9 mouse cellular contexts compared by ENCODE assay signal in genomic region chr13:53236434-53237401, GRCm38 (mm10). TPM values are rescaled to one million over a fixed set of nuclear protein-coding genes. Genes with fewer than 3 reads are reported as not detected.
A peak's percentile ranks its signal among the peaks of the same experiment; 100 is the strongest.
DNase-seq lines count a peak whose midpoint lies in the region; ATAC-seq and TF ChIP-seq lines count a peak whose summit lies in the region.
"Had no signal": no experiment of that assay in that cellular context is flagged by ENCODE, and none has a peak within 500 bp of the region (broad histone marks: within the 10 kb centered on the region; RNA-seq: fewer than 3 reads in every experiment).

No protein-coding gene starts in this region.

- H3K9me3 ChIP-seq in hindbrain, embryonic 10.5 days: peaks cover 6% of the 10 kb centered on the region; the same call in 1 of the 2 replicates
- no peaks in the 10 kb centered on the region for H3K9me3 ChIP-seq in midbrain, postnatal 0 days (ENCODE audit: low read length)

- peaks cover 63% of the 10 kb centered on the region for H3K4me1 ChIP-seq in hindbrain, embryonic 10.5 days (replicated peaks)
- H3K4me1 ChIP-seq in midbrain, postnatal 0 days (ENCODE audit: insufficient read depth, low read length): no peaks in the 10 kb centered on the region

- no peak for ATAC-seq in midbrain, postnatal 0 days (ENCODE audit: low FRiP score)

- peak; percentile 54 for DNase-seq in heart, postnatal 4 days
- no peak for DNase-seq in heart, postnatal 25 days (ENCODE audit: low spot score)
- peak; percentile 71 for DNase-seq in embryo, embryonic 11 days
- peak; percentile 54 for DNase-seq in hindbrain, embryonic 10.5 days (ENCODE audit: low spot score)
- DNase-seq in midbrain, postnatal 0 days (ENCODE audit: low spot score): peak; percentile 76
- DNase-seq in spleen, postnatal 14 days (ENCODE audit: low spot score in 2 of 2): no peak
- DNase-seq in left cerebral cortex, postnatal 36 days (ENCODE audit: low spot score in 2 of 2): no peak
- DNase-seq in B cell, adult 2 months: no peak

- 20% methylated on average over 18 of the region's 18 CpGs for WGBS in hindbrain, embryonic 10.5 days
- WGBS in midbrain, postnatal 0 days: 53% methylated on average over 18 of the region's 18 CpGs

- H3K4me2 ChIP-seq in midbrain, postnatal 0 days (ENCODE audit: low read depth, low read length, poor library complexity, severe bottlenecking): no peak overlapping the region

- intact Hi-C loops in heart, postnatal 25 days (cut with DNase I): no loop called here
- intact Hi-C loops in left cerebral cortex, postnatal 36 days (cut with DNase I): no loop called here

- H3K36me3 ChIP-seq in hindbrain, embryonic 10.5 days: peaks cover 10% of the 10 kb centered on the region
- no peaks in the 10 kb centered on the region for H3K36me3 ChIP-seq in midbrain, postnatal 0 days (ENCODE audit: insufficient read depth, low read length)

- TF ChIP-seq CTCF in midbrain, postnatal 0 days (IDR thresholded peaks at IDR 0.05): no peak

- peaks cover 21% of the 10 kb centered on the region; the same call in 1 of the 2 replicates for H3K27me3 ChIP-seq in hindbrain, embryonic 10.5 days (ENCODE audit: insufficient read depth, poor library complexity, severe bottlenecking)
- H3K27me3 ChIP-seq in midbrain, postnatal 0 days (ENCODE audit: insufficient read depth, low read length): no peaks in the 10 kb centered on the region

- no peak overlapping the region for H3K4me3 ChIP-seq in hindbrain, embryonic 10.5 days
- H3K4me3 ChIP-seq in midbrain, postnatal 0 days (ENCODE audit: low read depth, low read length): no peak overlapping the region
- H3K4me3 ChIP-seq: erythroblast, embryonic 14.5 days had no signal

- H3K9ac ChIP-seq in midbrain, postnatal 0 days (replicated peaks; ENCODE audit: low read length, poor library complexity, severe bottlenecking): no peak overlapping the region

- H3K27ac ChIP-seq in hindbrain, embryonic 10.5 days: peak overlapping the region; percentile 91
- H3K27ac ChIP-seq in midbrain, postnatal 0 days (ENCODE audit: low read depth, low read length): no peak overlapping the region; the same call in 1 of the 2 replicates

RNA-seq across cellular contexts. Expression of gene Ror2, which starts 49.2 kb away (rescaled TPM):
- total RNA-seq in heart, postnatal 4 days (2021): 10 to 100 TPM; 13.2 to 14.6 TPM
- 1 to 10 TPM; 1.5 to 1.8 TPM for total RNA-seq in heart, postnatal 25 days (2021)
- polyA plus RNA-seq in hindbrain, embryonic 10.5 days (2016; fragmentation: Nextera tagmentation; extraction: Ambion mirVana): 13.5 and 16.9 TPM in 2 replicates
- 5.2 and 5.8 TPM in 2 replicates for total RNA-seq in midbrain, postnatal 0 days (2014; rRNA removed)
- 2.0 TPM in 2 replicates for polyA plus RNA-seq in midbrain, postnatal 0 days (2015; fragmentation: Nextera tagmentation; extraction: Ambion mirVana)
- total RNA-seq in left cerebral cortex, postnatal 36 days (2021): 1 to 10 TPM; 1.3 to 1.5 TPM
- polyA plus RNA-seq: erythroblast, embryonic 14.5 days had no signal

Comparison
In these comparisons a context has a peak if more than half of its experiments do, and no peak if none do; other contexts are left out.
1. DNase-seq: peak in heart, postnatal 4 days (single experiment), embryo, embryonic 11 days (single experiment), hindbrain, embryonic 10.5 days (single experiment) and midbrain, postnatal 0 days (single experiment); none in heart, postnatal 25 days (single experiment), spleen, postnatal 14 days (0 of 2), left cerebral cortex, postnatal 36 days (0 of 2) and B cell, adult 2 months (0 of 2).